Mouse (Mus musculus) E14TG2a.4 (cell line): Measurements from ENCODE around the gene Ano1.

ENCODE experiments used
- CTCF ChIP-seq: conservative IDR thresholded peaks from 2 replicates; pipeline ENCODE4 v1.5.1; 2014; ENCODE audit warnings: low read length
- NANOG ChIP-seq: IDR thresholded peaks from 2 replicates; pipeline ENCODE4 v1.6.1; 2014; ENCODE audit warnings: borderline replicate concordance, low read length, mixed read lengths

DNA sequence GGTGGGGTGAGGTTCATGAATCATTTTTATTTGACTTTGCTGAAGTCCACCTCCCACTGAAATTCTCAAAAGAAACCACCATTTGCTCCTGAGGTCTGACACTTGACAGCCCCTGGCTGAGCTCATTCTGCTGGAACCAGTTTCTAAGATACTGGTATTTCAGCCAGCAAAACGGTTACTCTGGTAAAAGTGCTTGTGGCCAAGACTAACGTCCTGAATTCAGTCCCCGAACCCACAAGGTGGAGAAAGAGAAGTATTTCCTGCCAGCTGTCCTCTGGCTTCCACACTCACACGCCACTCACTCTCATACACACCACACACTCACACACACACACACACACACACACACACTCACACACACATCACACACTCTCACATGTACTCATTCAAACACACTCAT lies 26.0 kb upstream of the Ano1 start:
- TF ChIP-seq CTCF (no peak), NANOG (no peak)
